Mouse (Mus musculus) layer of hippocampus, postnatal 10 days (tissue): ENCODE data around the gene Pcdh15. TPM values are rescaled to one million over a fixed set of nuclear protein-coding genes. Genes with fewer than 3 reads are reported as not detected.

Experiments
- DNase-seq, 2 experiments: peaks; one replicate each; pipeline ENCODE4 v3.0.0; 2021; ENCODE audit warnings: low spot score in 2 of 2
- long read RNA-seq: library from polyadenylated mRNA; stranded (forward); transcript quantifications from one replicate; pipeline ENCODE4 v2.0.0, GENCODE M21; 2023
- total RNA-seq, 2 experiments: library from RNA; stranded (reverse); gene quantifications; 2 replicates each; pipeline ENCODE4 v1.2.3; 2021

Gene Pcdh15
- 10 to 100 TPM; 31.8 to 40.8 TPM for total RNA-seq
- long read RNA-seq, partial matches to known transcripts = 0 of 2 reads
- long read RNA-seq, other reads (novel, unspliced or antisense) = 2 of 2 reads

- peak; percentile 48 to 64 for DNase-seq
These were observed at the start of gene Pcdh15 for GRCm38 (mm10) chr10:73098966-73099845. Gene Pcdh15, plus strand, starts transcription at chr10:73099342.

GRCm38 (mm10) chr10:73052074-73052473, 47.1 kb upstream of the Pcdh15 start:
- no peak for DNase-seq

- DNase-seq = no peak
These were observed 39.4 kb upstream of the Pcdh15 start for GRCm38 (mm10) chr10:73059726-73060230.

- no peak for DNase-seq
These were observed 12.4 kb upstream of the Pcdh15 start for GRCm38 (mm10) chr10:73086703-73087102.

- peak; percentile 45 to 57 for DNase-seq
These were observed 2.5 kb upstream of the Pcdh15 start for GRCm38 (mm10) chr10:73096531-73097135.

GRCm38 (mm10) chr10:73097176-73097575, 2.0 kb upstream of the Pcdh15 start:
- DNase-seq = peak; percentile 31 to 45

GRCm38 (mm10) chr10:73097979-73098378, 1.2 kb upstream of the Pcdh15 start:
- peak; percentile 84 to 88 for DNase-seq

GRCm38 (mm10) chr10:73099846-73100241, 702 bp downstream of the Pcdh15 start:
- peak; percentile 41 to 62 for DNase-seq

GRCm38 (mm10) chr10:73103383-73103994, 4.3 kb downstream of the Pcdh15 start:
- DNase-seq = peak; percentile 39 to 47

GRCm38 (mm10) chr10:73105893-73106292, 6.8 kb downstream of the Pcdh15 start:
- peak; percentile 66 to 73 for DNase-seq

GRCm38 (mm10) chr10:73137985-73138384, 38.8 kb downstream of the Pcdh15 start:
- no peak for DNase-seq

- DNase-seq = no peak
These were observed 48.4 kb downstream of the Pcdh15 start for GRCm38 (mm10) chr10:73147543-73147942.

- no peak for DNase-seq
These were observed 48.8 kb downstream of the Pcdh15 start for GRCm38 (mm10) chr10:73147978-73148377.

GRCm38 (mm10) chr10:73154544-73154943, 55.4 kb downstream of the Pcdh15 start:
- no peak for DNase-seq

GRCm38 (mm10) chr10:73161757-73162156, 62.6 kb downstream of the Pcdh15 start:
- no peak for DNase-seq

- DNase-seq = no peak
These were observed 116.9 kb downstream of the Pcdh15 start for GRCm38 (mm10) chr10:73216001-73216400.

- DNase-seq = no peak
These were observed 143.2 kb downstream of the Pcdh15 start for GRCm38 (mm10) chr10:73242294-73242693.

- DNase-seq = no peak
These were observed 181.3 kb downstream of the Pcdh15 start for GRCm38 (mm10) chr10:73280438-73280837.

GRCm38 (mm10) chr10:73296456-73296855, 197.3 kb downstream of the Pcdh15 start:
- peak in 1 of 2 experiments; percentile 17 for DNase-seq

- DNase-seq = no peak
These were observed 202.8 kb downstream of the Pcdh15 start for GRCm38 (mm10) chr10:73301951-73302350.

- no peak for DNase-seq
These were observed 207.5 kb downstream of the Pcdh15 start for GRCm38 (mm10) chr10:73306677-73307076.

GRCm38 (mm10) chr10:73326861-73327260, 227.7 kb downstream of the Pcdh15 start:
- DNase-seq = no peak
